Mouse (Mus musculus) frontal cortex, postnatal 10 days (tissue): Measurements from ENCODE around the gene Ufsp2.

Source experiments
- DNase-seq, 2 experiments: peaks; one replicate each; pipeline ENCODE4 v3.0.0; 2022; ENCODE audit warnings: low spot score in 2 of 2, mixed read lengths in 1 of 2

The Ufsp2 gene

DNA sequence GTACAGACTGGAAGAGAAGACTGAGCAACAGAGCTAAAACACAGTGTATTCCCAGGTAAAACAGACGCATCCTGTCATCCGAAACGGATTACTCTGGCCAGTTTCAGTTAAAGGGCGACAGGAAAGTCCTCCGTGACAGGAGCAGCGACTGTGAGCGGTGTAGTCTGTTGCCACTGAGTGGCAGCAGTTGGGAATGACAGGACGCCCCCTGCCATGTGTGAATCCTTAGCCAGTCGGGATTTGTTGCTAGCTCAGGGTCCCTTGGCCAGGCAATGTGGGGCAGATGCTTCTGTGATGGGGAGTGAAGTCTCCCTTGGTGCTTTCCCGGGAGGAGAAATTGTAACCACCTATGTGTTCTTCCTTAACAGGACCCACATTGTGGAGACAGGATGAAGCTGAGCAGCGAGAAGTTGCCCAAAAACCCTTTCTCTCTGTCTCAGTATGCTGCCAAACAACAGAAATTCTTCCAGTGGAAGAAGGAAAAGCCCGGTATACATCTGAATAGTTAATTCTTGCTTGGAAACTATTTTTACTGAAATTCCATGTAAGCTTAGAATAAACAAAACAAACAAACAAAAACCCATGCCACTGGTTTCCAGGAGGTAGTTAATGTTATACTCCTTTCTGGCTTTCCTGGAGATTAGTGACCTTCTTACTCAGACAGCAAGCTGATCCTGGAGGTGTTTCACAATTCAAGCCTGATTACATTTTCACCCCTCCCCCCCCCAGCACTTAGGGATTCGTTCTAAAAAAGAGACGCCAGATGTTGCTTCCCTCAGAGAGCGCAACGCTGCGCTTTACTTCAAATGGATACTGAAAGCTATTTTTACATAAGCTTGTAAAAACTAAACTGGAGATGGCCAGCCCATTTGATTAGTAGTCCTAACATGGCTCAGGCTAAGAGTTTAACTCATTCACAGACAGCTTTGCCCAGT is 35.7 kb downstream of the Ufsp2 start:
- DNase-seq: peak in 1 of 2 experiments; percentile 33

DNA sequence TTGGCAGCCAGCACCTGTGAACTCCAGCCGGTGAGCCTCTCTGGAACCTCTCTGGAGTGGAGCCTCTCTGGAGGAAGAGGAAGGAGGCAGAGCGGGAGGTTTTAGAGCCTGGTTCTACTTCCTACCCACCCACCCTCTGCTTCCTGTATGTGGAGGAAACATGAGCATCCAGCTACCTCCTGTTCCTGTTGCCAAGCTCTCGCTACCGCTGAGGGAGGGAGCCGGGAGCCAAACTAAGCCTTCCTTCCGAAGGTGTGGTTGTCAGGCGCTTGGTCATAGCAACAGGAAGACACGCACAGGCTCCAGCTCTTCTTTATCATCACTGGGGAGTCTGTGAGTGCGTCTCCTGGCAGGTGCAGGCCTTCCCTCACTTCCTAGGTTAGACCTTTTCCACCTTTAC is 46.9 kb downstream of the Ufsp2 start:
- DNase-seq: no peak

DNA sequence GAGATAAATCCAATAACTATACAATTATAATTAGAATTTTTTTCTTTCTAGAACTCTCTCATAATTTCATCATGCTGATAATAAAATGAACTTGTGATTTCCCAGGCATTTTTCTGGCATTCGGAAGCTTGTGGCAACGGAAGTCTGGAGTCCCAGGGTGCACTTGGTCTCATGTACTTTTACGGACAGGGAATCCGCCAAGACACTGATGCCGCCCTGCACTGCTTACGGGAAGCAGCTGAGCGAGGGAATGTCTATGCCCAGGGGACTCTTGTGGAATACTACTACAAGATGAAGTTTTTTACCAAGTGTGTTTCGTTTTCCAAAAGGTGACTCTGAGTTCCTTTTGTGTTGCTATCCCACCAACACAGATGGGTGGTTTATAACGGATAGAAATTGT is 47.4 kb downstream of the Ufsp2 start:
- DNase-seq: no peak

DNA sequence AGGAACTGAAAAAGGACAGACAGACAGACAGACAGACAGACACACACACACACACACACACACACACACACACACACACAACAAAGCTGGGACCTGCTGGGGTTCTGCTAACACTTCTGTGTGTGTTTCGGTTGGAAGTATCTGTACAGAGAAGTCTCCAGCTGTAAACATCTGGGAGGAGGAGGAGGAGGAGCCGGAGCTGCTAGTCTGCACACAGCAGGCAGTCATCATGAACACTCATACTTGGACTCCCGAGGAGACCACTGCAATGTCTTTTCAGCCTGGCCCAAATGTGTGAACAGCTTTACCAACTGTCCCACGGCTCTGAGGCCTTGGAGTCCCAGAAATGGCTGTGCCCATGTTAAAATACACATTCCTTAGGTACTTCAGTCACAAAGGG is 49.1 kb downstream of the Ufsp2 start:
- DNase-seq: no peak

- no peak for DNase-seq
Measured at GRCm38 (mm10) chr8:46036217-46036616, 60.9 kb downstream of the Ufsp2 start.

GRCm38 (mm10) chr8:46039666-46040065 is 64.3 kb downstream of the Ufsp2 start:
- DNase-seq: no peak

DNA sequence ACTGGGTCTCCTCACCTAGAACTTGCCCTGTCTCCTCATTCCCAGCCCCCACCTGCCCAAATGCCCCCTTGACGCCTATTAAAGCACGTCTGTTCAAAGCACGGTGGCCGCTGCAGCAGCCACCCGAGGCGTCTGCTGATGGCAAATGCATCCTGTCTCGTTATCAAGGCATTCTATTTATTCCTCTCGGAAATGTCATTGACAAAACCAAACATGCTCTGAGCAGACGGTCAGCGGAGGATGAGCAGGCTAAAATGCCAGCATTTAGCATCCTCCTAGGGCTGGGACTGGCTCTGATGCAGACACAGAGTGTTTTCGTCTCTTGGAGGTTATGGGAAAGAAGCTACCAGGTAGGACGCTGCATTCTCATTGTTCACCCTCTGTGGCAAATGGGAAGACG is 64.9 kb downstream of the Ufsp2 start:
- no peak for DNase-seq
